Mouse (Mus musculus): ENCODE measurements at regions not wholly inside any gene's neighbourhood (a gene's known extent, or its start where the extent isn't known, plus 50 kb on each side); places are given as distances from the start of the nearest gene placed in this dataset.

DNA sequence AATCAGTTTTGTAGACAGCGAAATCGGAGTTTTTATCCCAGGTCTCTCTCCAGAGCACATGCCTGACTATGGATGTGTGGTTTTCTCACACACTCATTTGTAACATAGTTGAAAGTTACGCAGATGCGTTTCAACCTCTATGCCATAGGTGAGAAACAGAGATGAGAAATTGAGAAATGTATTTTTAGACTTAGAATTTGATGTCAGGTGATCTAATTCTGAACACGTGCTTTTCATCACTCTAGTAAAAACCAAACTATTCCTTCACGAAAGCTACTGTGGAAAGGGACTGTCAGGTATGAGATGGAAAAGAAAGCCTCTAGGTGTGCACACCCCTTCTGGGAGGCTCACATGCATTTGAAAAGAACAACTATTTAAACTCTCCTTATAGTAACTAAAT lies 96.8 kb upstream of the Fndc3a start:
- H3K36me3 ChIP-seq (ENCODE audit: control insufficient read depth in 1 of 2, insufficient read depth in 2 of 2, low read length in 2 of 2) = no peaks in the 10 kb centered on the region
- no peak overlapping the region for H3K9ac ChIP-seq (ENCODE audit: control insufficient read depth, low read depth, low read length, poor library complexity, severe bottlenecking)
- H3K27me3 ChIP-seq (ENCODE audit: control insufficient read depth in 1 of 2, insufficient read depth in 2 of 2, low read length in 2 of 2) = no peaks in the 10 kb centered on the region
- H3K79me2 ChIP-seq (ENCODE audit: control insufficient read depth, insufficient read depth, low read length, poor library complexity) = no peaks in the 10 kb centered on the region
- H3K9me3 ChIP-seq (replicated peaks; ENCODE audit: insufficient read depth, low read length) = no peaks in the 10 kb centered on the region
- TF ChIP-seq USF2 (IDR thresholded peaks at IDR 0.05; ENCODE audit: borderline replicate concordance in 1 of 2, insufficient read depth in 1 of 2, low read depth in 1 of 2, low read length in 2 of 2) (no peak), TAL1 (IDR thresholded peaks at IDR 0.05; ENCODE audit: low read length) (no peak), JUND (IDR thresholded peaks at IDR 0.05; ENCODE audit: low read depth, low read length) (no peak), SMC3 (IDR thresholded peaks at IDR 0.05; ENCODE audit: low read depth, low read length) (no peak), MAX (IDR thresholded peaks at IDR 0.05; ENCODE audit: low read length) (no peak), UBTF (IDR thresholded peaks at IDR 0.05; ENCODE audit: borderline replicate concordance, insufficient read depth, low read depth, low read length) (no peak), CHD2 (IDR thresholded peaks at IDR 0.05; ENCODE audit: low read length) (no peak)
- H3K4me3 ChIP-seq (ENCODE audit: control insufficient read depth in 1 of 2, insufficient read depth in 1 of 2, low read depth in 2 of 2, low read length in 2 of 2) = no peak overlapping the region
- no peaks in the 10 kb centered on the region for H3K4me1 ChIP-seq (ENCODE audit: control insufficient read depth in 1 of 2, insufficient read depth in 2 of 2, low read length in 2 of 2)
- H3K27ac ChIP-seq (ENCODE audit: control insufficient read depth, low read depth, low read length) = no peak overlapping the region
- no peak for DNase-seq (ENCODE audit: low read depth, low spot score)

GRCm38 (mm10) chr14:72803579-72803978 lies 93.8 kb upstream of the Fndc3a start:
- no peaks in the 10 kb centered on the region for H3K9me3 ChIP-seq (replicated peaks; ENCODE audit: insufficient read depth, low read length)
- DNase-seq (ENCODE audit: low read depth, low spot score) = no peak
- H3K4me3 ChIP-seq (ENCODE audit: control insufficient read depth in 1 of 2, insufficient read depth in 1 of 2, low read depth in 2 of 2, low read length in 2 of 2) = no peak overlapping the region
- no peaks in the 10 kb centered on the region for H3K79me2 ChIP-seq (ENCODE audit: control insufficient read depth, insufficient read depth, low read length, poor library complexity)
- no peak overlapping the region for H3K9ac ChIP-seq (ENCODE audit: control insufficient read depth, low read depth, low read length, poor library complexity, severe bottlenecking)
- TF ChIP-seq MYC (IDR thresholded peaks at IDR 0.05; ENCODE audit: low read depth, low read length) = no peak
- TF ChIP-seq USF1 (IDR thresholded peaks at IDR 0.05; ENCODE audit: low read depth, low read length) = no peak
- TF ChIP-seq MXI1 (IDR thresholded peaks at IDR 0.05; ENCODE audit: low read depth, low read length) = no peak
- no peak for TF ChIP-seq RAD21 (IDR thresholded peaks at IDR 0.05; ENCODE audit: low read depth, low read length)
- no peak for TF ChIP-seq ZNF384 (IDR thresholded peaks at IDR 0.05; ENCODE audit: low read depth, low read length)
- TF ChIP-seq POLR2A (IDR thresholded peaks at IDR 0.05; ENCODE audit: control insufficient read depth in 1 of 2, insufficient read depth in 1 of 2, low read depth in 1 of 2, low read length in 2 of 2, poor library complexity in 1 of 2) = no peak
- no peak for TF ChIP-seq CHD1 (IDR thresholded peaks at IDR 0.05; ENCODE audit: low read depth, low read length)
- no peak for TF ChIP-seq SIN3A (IDR thresholded peaks at IDR 0.05; ENCODE audit: low read length)
- no peak for TF ChIP-seq MEF2A (IDR thresholded peaks at IDR 0.05; ENCODE audit: extremely low read depth, insufficient replicate concordance, low read depth, low read length, poor library complexity, severe bottlenecking)
- TF ChIP-seq GABPA (IDR thresholded peaks at IDR 0.05; ENCODE audit: low read depth, low read length) = no peak
- TF ChIP-seq USF2 (IDR thresholded peaks at IDR 0.05; ENCODE audit: borderline replicate concordance in 1 of 2, insufficient read depth in 1 of 2, low read depth in 1 of 2, low read length in 2 of 2) = no peak
- TF ChIP-seq TCF12 (IDR thresholded peaks at IDR 0.05; ENCODE audit: low read depth, low read length) = no peak
- no peak for TF ChIP-seq KAT2A (conservative IDR thresholded peaks at IDR 0.05; ENCODE audit: low read depth, low read length)
- no peak for TF ChIP-seq ZKSCAN1 (IDR thresholded peaks at IDR 0.05; ENCODE audit: low read depth, low read length)
- TF ChIP-seq MAX (IDR thresholded peaks at IDR 0.05; ENCODE audit: low read length) = no peak
- no peak for TF ChIP-seq NRF1 (IDR thresholded peaks at IDR 0.05; ENCODE audit: insufficient read depth, low read depth, low read length, poor library complexity, severe bottlenecking)
- no peak for TF ChIP-seq JUND (IDR thresholded peaks at IDR 0.05; ENCODE audit: low read depth, low read length)
- H3K36me3 ChIP-seq (ENCODE audit: control insufficient read depth in 1 of 2, insufficient read depth in 2 of 2, low read length in 2 of 2) = no peaks in the 10 kb centered on the region
- H3K27me3 ChIP-seq (ENCODE audit: control insufficient read depth in 1 of 2, insufficient read depth in 2 of 2, low read length in 2 of 2) = no peaks in the 10 kb centered on the region
- H3K4me1 ChIP-seq (ENCODE audit: control insufficient read depth in 1 of 2, insufficient read depth in 2 of 2, low read length in 2 of 2) = no peaks in the 10 kb centered on the region
- H3K27ac ChIP-seq (ENCODE audit: control insufficient read depth, low read depth, low read length) = no peak overlapping the region

Measured in MEL (cell line).